In the genomic region with DNA sequence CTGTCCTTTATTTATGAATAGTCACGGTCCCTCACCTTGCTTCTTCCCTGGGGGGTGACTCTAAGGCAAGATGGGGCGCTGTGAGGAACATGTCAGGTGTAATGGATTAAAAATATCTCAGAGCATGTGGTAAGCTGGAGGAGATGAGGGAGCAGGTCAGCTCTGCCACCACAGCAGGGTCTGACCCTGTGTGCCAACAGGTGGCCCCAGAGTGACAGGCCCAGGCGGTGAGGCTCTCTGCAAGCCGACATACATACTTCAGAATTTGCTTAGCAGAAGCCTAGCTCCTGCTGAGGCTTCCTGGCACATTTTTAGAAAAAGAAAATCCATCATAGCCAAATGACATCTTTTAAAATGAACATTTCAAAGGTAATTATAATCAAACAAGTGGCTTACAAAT, we compare ENCODE assay signal across 23 mouse cellular contexts.
"Had no signal": no experiment of that assay in that cellular context is flagged by ENCODE, and none has a peak within 500 bp of the region (broad histone marks: within the 10 kb centered on the region; RNA-seq: fewer than 3 reads in every experiment).

No protein-coding gene starts in this region.

- H3K27ac ChIP-seq: heart, embryonic 10.5 days; hindbrain, embryonic 10.5 days; intestine, embryonic 15.5 days; layer of hippocampus, adult 2 months; left cerebral cortex, adult 2 months; limb, embryonic 13.5 days; limb, embryonic 15.5 days; liver, embryonic 12.5 days had no signal

- H3K9ac ChIP-seq: heart, embryonic 12.5 days; hindbrain, embryonic 13.5 days; intestine, embryonic 15.5 days; limb, embryonic 13.5 days; limb, embryonic 15.5 days; liver, embryonic 12.5 days had no signal

- H3K4me1 ChIP-seq: liver, embryonic 12.5 days had no signal

- H3K27me3 ChIP-seq: heart, embryonic 12.5 days; hindbrain, embryonic 13.5 days; intestine, embryonic 15.5 days; limb, embryonic 13.5 days; limb, embryonic 15.5 days; liver, embryonic 12.5 days had no signal

- H3K4me3 ChIP-seq: heart, embryonic 10.5 days; heart, embryonic 12.5 days; hindbrain, embryonic 10.5 days; hindbrain, embryonic 13.5 days; intestine, embryonic 15.5 days; layer of hippocampus, adult 2 months; left cerebral cortex, adult 2 months; limb, embryonic 13.5 days; limb, embryonic 15.5 days; liver, embryonic 12.5 days had no signal

- H3K4me2 ChIP-seq: heart, embryonic 12.5 days; hindbrain, embryonic 13.5 days; intestine, embryonic 15.5 days; limb, embryonic 13.5 days; limb, embryonic 15.5 days; liver, embryonic 12.5 days had no signal

- H3K9me3 ChIP-seq: heart, embryonic 10.5 days; heart, embryonic 12.5 days; hindbrain, embryonic 10.5 days; hindbrain, embryonic 13.5 days; intestine, embryonic 15.5 days; limb, embryonic 13.5 days; limb, embryonic 15.5 days; liver, embryonic 12.5 days had no signal

- DNase-seq: gastrocnemius, postnatal 14 days; heart, adult 18-20 months; heart, postnatal 10 days; heart, postnatal 4 days; kidney, adult 18-20 months; kidney, adult 8-10 months; kidney, postnatal 10 days; kidney, postnatal 25 days; kidney, postnatal 4 days; left cerebral cortex, postnatal 4 days had no signal

- ATAC-seq: hindbrain, embryonic 16.5 days; inflammation-experienced regulatory T-cells, adult 6 months; intestine, embryonic 15.5 days; intestine, postnatal 0 days; liver, embryonic 12.5 days had no signal
